Mouse (Mus musculus) liver (tissue): ENCODE data around the gene Brd2.
A peak's percentile ranks its signal among the peaks of the same experiment; 100 is the strongest.
"Not testable (repeated sequence)": the region's sequence is repeated elsewhere in the genome, so short reads cannot be mapped to it uniquely, and the experiment has no call there.

Source experiments
- DNase-seq: peaks from one replicate; pipeline ENCODE4 v3.0.0-alpha.2; 2020; ENCODE audit warnings: mixed read lengths

Brd2 gene

DNA sequence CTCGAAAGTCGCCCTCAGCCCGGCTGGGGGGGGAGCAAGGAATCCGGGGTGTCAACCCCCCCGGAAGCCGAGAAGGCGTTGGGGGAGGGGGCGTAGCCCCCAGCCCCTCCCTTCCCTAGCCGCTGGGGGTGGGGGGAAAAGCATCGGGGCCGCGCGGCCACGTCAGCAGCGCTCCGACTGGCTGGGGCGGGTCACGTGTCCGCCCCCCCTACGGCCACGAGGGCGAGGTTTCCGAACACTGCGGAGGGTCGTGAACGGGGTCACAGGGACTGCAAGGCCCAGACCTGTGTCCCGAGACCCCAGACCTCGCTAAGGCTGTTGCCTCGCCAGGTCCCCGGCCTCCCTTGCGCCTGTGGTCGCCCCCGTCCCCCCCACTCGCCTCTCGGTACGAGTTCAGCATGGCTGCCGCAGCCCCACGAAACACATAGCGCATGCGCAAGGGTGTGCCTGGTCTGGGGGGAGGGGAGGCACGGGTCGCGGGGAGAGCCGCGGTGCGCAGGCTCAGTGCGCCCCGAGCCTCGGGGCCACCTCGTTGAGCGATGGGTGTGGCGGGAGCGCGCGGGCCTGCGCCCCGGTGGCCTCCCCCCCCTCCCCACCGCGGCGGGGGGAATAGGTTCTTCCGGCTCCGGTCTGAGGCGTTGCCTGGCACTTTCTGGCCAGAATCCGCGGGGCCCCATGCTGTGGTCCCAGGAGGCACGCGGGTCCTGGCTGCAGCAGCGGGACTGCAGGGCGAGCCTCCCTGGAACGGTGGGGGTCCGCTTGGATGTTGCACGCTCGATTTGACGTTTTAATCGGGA is at the start of gene Brd2:
Brd2 (minus strand) TSS at position 447 of the 797 bp plus-strand sequence.
- peak; percentile 98 for DNase-seq

GRCm38 (mm10) chr17:34170877-34171498 is 48.6 kb upstream of the Brd2 start:
- peak; percentile 74 for DNase-seq

GRCm38 (mm10) chr17:34170487-34170876 is 48.0 kb upstream of the Brd2 start:
- no peak for DNase-seq

GRCm38 (mm10) chr17:34169279-34169678 is 46.8 kb upstream of the Brd2 start:
- DNase-seq = peak; percentile 29

DNA sequence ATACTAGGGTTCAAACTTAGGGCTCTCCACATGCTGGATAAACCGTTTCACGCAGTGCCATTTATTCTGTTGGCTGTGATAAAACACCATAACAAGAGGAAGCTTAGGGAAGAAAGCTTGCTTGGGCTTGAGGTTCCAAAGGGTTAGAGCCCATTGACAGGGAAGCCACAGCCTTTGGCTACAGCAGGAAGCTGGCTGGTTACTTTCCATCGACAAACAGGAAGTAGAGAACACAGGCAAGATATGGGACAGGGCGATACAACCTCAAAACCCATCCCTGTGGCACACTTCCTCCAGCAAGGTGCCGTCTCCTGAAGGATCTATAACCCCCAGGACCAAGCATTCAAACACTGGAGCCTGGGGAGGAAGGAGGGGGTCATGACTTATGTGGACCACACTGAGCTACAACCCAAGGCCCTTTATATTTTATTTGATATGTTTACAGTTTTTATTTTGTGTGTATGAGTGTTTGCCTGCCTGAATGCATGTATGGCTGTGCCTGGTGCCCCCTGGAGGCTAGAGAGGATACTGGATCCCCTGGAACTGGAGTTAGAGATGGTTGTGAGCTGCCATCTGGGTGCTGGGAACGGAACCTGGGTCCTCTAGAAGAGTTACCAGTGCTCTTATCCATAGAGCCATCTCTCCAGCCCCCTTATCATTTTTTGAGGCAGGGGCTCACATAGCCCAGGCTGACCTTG is 42.7 kb upstream of the Brd2 start:
- DNase-seq = no peak

GRCm38 (mm10) chr17:34164202-34164895 is 41.9 kb upstream of the Brd2 start:
- peak; percentile 36 for DNase-seq

DNA sequence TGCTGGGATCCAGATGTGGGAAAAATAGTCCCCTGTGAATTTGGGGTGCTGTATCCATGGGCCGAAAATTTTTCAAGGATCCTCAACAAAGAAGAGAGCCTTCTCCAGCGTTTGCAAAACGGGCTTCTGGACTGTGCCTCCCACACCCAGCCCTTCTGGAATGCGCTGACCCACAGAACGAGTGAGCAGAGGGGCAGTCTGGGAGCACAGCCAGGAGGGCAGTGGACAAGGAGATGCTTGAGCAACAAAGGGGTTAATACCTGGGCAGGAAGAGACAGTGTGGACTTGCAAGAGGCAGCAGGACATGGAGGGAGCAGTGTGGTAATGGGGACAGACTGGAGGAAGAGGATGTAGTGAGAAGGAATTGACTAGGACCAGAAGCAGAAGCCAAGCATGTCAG is 33.1 kb upstream of the Brd2 start:
- DNase-seq = no peak

GRCm38 (mm10) chr17:34152923-34153322 is 30.5 kb upstream of the Brd2 start, which contains the start of gene H2-DMb1:
TSS of gene H2-DMb1 (plus strand) at chr17:34153072.
- DNase-seq = no peak

GRCm38 (mm10) chr17:34144960-34145371 is 22.5 kb upstream of the Brd2 start:
- DNase-seq = no peak

DNA sequence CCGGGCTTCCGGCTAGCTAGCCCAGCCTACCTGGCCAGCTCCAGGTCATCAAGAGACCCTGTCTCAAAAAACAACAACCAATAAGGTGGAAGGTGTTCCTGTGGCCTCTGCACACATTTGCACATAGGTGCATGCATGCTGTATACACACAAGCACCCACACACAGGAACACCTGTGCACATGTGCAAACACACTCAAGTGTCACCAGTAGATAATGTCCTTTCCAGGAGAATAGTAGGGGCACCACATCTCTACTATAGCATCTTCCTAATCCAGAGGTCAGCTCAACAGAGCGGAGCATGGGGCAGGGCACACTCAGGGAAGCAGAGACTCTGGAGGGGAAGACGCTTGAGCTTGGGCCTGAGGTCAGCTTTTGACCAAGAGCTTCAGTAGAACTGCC is 21.8 kb upstream of the Brd2 start:
- DNase-seq = not testable (repeated sequence)

- DNase-seq = no peak
Measured at GRCm38 (mm10) chr17:34143461-34143860, 21.0 kb upstream of the Brd2 start.

- peak; percentile 59 for DNase-seq
Measured at GRCm38 (mm10) chr17:34143033-34143432, 20.6 kb upstream of the Brd2 start, which contains the start of gene H2-DMb2. TSS of gene H2-DMb2 (plus strand) at chr17:34143307.

DNA sequence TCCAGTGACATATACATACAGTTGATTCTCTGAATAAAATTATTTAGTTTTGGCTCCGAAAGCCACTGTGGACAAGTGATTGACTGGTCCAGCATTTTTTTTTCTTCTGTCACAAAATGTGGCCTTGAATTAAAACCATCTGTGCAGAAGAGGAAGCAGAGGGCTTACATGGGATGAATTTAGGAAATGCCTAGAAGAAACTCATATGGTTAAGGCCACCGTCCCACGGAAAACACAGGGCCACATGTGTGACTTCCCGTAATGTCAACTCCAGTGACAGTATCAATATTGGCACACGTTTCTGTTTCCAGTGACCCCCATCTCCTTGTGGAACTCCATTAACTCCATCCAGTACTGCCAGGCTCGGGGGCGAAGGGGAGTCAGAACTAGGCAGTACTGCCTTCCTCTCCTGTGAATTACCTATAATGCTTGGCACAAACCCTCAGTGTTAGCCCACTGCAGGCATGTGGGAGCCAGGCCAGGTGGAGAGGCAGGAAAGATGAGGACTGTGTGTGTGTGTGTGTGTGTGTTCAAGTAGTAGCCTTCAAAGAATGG is 20.1 kb upstream of the Brd2 start:
- no peak for DNase-seq

DNA sequence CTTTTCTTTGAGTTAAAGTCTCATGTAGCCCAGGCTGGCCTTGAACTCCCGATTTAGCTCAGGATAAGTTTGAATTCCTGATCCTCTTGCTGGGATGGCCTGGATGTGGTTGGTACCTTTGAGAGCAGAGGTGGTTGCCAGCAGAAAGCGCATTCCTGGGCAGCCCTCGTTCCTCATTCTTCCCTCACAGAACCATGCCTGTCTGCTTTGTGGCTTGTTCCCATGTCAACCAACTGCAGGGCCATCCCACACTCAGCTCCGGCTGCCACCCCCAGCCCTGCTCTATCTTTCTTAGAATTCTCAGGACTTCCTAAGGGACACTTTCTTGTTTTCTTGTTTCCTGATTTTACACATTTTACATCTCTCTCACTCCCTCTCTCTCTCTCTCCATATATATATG is 19.0 kb upstream of the Brd2 start:
- DNase-seq = no peak

GRCm38 (mm10) chr17:34140240-34140639 is 17.8 kb upstream of the Brd2 start:
- peak; percentile 32 for DNase-seq

DNA sequence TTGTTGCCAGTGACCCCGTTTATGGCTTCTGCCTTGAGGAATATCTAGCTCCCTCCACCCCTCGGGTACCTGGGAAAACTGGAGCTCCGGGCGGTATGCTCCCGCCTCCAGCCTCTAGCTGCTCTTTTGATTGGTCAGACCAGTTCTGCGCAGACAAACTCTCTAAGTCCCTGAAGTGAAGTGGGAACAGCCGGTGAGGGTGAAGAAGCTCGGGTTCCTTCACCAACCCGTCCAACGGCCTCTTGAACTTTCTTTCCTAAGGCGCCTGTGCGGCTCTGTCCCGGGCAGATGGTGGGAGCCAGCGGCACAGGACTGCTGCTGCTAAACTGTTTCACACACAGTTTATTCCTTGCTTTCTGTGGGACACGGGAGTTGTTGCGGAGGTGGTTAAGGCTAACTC is 17.0 kb upstream of the Brd2 start:
- no peak for DNase-seq

GRCm38 (mm10) chr17:34138655-34139054 is 16.2 kb upstream of the Brd2 start:
- no peak for DNase-seq

- no peak for DNase-seq
Measured at GRCm38 (mm10) chr17:34137601-34138000, 15.2 kb upstream of the Brd2 start.

DNA sequence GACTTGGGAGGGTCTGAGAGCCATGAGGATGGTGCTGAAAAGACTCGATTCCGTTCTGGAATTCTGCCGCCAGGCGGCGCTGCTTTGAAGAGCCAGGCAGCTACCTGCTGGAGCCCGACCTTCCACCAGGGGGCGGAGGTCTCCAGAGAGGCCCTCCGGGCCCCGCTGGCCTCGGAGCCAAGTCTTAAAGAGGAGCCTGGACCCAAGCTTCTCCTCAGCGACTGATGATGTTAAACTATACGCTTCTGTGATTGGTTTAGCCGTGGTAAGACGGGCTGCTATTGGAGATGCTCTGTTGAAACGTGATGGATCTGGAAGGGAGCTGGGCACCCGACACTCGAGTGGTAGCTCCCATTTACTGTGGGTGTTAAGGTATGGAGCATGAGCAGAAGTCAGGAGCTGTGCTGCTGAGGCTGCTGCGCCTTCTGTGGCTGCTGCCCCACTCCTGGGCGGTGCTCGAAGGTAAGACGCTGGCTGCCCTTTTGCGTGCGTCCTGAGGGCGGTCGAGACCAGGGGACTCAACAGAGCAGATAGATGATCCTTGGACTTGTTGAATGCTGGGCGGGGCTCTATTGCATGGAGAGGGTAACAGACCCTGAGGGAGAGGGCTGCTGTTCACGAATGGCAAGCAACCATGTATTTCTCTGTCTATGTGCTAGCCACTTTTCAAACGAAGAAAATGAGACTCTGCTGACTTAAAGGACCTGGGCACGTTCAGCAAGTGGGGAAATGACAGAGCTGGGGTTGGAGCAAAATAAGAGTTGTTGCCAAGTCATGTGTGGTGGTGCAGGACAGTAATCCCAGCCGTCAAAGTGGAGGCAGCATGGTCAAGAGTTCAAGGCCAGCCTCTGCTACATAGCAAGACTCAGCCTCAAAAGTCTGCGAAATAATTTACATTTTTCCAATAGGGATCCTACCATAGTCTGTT is 13.1 kb upstream of the Brd2 start:
- DNase-seq = peak; percentile 95

- no peak for DNase-seq
Measured at GRCm38 (mm10) chr17:34134451-34134850, 12.0 kb upstream of the Brd2 start.

DNA sequence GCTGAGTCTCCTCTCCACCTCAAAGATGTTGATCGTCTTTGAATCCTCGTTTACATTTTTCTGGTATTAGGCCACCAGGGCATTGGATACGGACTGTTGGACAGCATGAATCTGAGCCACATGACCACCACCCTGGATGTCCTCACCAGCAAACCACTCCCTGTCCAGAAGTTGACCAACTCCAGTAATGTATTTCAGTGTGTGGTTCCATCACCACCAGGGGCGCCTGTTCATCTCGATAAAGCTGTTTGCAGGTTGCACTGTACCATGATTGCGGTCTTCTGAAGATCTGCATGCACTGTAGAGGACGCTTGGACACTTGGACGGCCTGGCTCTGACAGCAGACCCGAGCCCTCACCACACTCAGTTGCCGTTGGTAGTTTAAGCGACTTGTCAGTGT is 10.9 kb upstream of the Brd2 start:
- no peak for DNase-seq

DNA sequence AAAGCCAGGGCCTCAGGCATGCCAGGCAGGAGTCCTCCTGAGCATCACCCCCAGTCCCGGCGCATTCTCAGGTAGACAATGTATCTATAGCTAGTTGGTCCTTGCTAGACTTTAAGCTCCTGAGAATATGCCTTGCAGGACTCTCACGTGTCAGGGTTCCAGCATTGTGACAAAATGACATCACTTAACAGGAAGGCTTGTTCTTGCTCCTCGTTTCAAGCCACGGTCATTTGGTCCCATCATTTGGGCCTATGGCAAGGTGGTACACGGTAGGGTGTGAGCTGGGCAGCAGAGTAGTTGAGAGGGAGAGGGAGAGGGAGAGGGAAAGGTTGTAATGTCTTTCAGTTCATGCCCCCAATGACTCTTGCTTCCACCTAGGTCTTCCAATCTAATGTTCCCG is 9.5 kb upstream of the Brd2 start:
- no peak for DNase-seq
